Mouse (Mus musculus) adrenal gland, adult (tissue): ENCODE data around the gene Gm14444.
A peak's percentile ranks its signal among the peaks of the same experiment; 100 is the strongest.
"Not testable (repeated sequence)": the region's sequence is repeated elsewhere in the genome, so short reads cannot be mapped to it uniquely, and the experiment has no call there.

Source experiments
- DNase-seq, 2 experiments: peaks; one replicate each; pipeline ENCODE4 v3.0.0; 2022 to 2023; ENCODE audit warnings: low spot score in 1 of 2; ENCODE audit not compliant: inconsistent age in 2 of 2

Gm14444 gene

GRCm38 (mm10) chr2:175010022-175010421 is at the start of gene Gm14444:
Gene Gm14444 (plus strand): TSS chr2:175010241.
- DNase-seq, result not testable (repeated sequence)

DNA sequence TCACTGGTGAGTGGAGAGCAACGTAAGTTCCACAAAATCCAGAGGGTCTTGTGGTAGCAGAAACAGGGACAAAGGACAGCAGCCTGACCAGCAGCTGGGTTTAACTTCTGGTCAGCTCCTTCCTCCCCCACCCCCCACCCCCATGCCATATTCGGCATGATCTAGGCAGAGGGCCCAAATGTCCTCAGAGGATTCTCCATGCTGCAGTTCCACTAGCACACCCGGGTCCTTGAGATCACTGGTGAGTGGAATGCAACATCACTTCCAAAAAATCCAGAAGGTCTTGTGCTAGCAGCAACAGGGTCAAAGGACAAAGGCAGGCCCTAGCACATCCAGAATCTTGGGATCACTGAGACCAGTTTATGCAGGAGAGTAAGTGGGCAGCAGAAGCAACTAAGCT is 44.6 kb upstream of the Gm14444 start:
- peak in 1 of 2 experiments; percentile 23 for DNase-seq

- not testable (repeated sequence) for DNase-seq
These were observed 34.2 kb downstream of the Gm14444 start for GRCm38 (mm10) chr2:175044268-175044667.

GRCm38 (mm10) chr2:175067681-175068261 is 57.7 kb downstream of the Gm14444 start, which contains the start of gene Gm14393:
Gene Gm14393 (minus strand): TSS chr2:175067781.
- not testable (repeated sequence) for DNase-seq
